Mouse (Mus musculus) lung, postnatal 0 days (tissue): ENCODE measurements around the gene Nkx6-2.

Experiments
- CTCF ChIP-seq: IDR thresholded peaks from 2 replicates; pipeline ENCODE4 v1.5.1; 2016; ENCODE audit warnings: antibody characterized with exemption, mild to moderate bottlenecking
- EP300 ChIP-seq: IDR thresholded peaks from 2 replicates; pipeline ENCODE4 v1.6.1; 2016; ENCODE audit warnings: antibody characterized with exemption, mild to moderate bottlenecking, control low read depth

DNA sequence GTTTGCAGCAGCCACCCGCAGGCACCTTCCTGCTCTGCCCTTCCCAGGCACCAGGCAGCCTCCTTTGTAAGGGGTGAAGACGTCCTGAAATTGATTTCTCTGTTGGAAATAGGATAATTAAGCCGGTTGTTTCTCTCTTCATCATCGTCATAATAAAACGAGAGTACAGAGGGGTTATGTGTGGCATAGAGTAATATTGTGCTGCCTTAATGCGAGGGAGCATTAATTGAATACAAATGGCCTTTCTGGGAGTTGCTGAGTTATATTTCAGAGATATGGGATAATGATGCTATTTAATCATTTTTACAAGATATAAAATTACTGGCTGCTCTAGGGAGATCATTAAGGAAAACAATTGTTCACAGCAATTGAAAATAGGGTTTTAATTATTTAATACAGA is 12.7 kb upstream of the Nkx6-2 start:
- TF ChIP-seq EP300 (no peak), CTCF (no peak)
